Mouse (Mus musculus) cerebellum, postnatal 14 days (tissue): Measurements from ENCODE around the gene Yipf1.

Experiments used
- DNase-seq, 2 experiments: peaks; one replicate each; pipeline ENCODE4 v3.0.0; 2021; ENCODE audit warnings: mixed read lengths in 2 of 2

Gene Yipf1

GRCm38 (mm10) chr4:107313690-107314478, at the start of gene Yipf1:
Gene Yipf1 (plus strand): TSS chr4:107314363.
- peak; percentile 90 for DNase-seq

GRCm38 (mm10) chr4:107273683-107274082, 40.5 kb upstream of the Yipf1 start:
- DNase-seq: no peak

- DNase-seq: no peak
These were observed 39.7 kb upstream of the Yipf1 start for GRCm38 (mm10) chr4:107274511-107274910.

- DNase-seq: peak in 1 of 2 experiments; percentile 19
These were observed 35.9 kb upstream of the Yipf1 start for GRCm38 (mm10) chr4:107278188-107278707.

DNA sequence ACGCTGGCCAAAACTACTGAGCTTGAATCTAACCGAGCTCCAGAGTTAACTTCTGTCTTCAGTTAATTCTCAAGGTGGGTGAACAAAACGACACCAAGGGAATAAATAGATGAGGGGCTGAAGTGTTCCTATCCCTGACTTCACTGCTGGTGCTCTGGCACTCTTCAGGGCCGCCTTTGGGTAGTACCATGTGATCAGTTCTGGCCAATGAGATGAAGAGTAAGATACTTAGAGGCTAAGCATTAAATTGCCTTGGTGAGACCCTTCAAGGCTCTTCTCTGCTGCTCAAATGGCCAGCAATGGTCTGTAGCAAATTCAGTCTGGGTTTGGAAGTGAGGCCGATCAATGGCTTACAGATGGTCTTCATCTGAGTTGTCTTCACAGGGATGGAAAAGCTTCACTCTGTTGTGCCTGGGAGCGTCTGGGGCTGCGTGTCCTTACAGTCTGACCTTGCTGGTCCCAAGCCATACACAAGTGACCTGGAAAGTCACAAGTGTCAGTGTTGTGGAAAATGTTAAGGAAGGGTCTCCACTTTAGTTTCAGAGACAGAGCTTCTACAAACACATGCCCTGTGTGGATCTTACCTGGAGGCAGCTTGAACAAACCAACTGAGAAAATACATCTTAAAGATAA, 33.2 kb upstream of the Yipf1 start:
- no peak for DNase-seq

GRCm38 (mm10) chr4:107285446-107286200, 28.5 kb upstream of the Yipf1 start:
- DNase-seq: no peak

DNA sequence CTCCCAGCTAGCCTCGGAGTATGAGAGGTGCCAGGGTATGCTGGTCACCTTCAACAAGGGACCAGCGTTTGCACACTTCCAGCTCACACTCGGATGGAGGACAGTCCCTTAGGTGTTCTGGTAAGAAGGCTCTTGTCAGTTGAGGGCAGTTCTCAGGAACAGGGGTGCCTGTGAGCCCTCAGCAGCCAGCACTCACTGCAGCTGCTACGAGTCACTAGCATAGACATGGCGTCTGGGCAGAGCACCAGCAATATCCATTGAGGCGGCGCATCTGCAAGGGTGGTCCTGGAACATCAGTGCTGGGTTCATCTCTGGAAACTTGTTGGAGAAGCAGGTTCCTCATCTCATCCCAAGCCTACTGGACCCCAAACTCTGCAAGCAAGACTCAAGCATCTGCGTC, 27.8 kb upstream of the Yipf1 start:
- DNase-seq: no peak

- no peak for DNase-seq
These were observed 26.6 kb upstream of the Yipf1 start for GRCm38 (mm10) chr4:107287517-107287916.

- DNase-seq: no peak
These were observed 22.4 kb upstream of the Yipf1 start for GRCm38 (mm10) chr4:107291611-107292272.

DNA sequence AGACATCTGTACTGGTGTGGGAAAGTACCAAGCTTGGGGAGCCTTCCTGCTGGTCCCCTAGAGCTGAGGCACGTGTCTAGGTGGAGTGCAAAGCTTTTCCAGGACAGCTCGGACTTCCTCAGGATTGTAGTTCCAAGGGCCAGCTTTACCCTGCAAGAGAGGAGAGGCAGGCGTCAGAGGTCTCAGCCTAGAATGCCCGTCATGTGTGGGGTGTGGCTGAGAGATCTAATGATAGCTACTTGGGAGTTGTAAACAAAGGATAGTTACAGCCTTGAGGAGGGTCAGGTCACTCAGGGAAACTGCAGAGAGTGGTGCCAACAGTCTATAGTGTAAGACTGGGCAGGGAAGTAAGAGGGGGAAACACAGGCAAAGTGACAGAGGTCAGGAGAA, 21.9 kb upstream of the Yipf1 start:
- no peak for DNase-seq

DNA sequence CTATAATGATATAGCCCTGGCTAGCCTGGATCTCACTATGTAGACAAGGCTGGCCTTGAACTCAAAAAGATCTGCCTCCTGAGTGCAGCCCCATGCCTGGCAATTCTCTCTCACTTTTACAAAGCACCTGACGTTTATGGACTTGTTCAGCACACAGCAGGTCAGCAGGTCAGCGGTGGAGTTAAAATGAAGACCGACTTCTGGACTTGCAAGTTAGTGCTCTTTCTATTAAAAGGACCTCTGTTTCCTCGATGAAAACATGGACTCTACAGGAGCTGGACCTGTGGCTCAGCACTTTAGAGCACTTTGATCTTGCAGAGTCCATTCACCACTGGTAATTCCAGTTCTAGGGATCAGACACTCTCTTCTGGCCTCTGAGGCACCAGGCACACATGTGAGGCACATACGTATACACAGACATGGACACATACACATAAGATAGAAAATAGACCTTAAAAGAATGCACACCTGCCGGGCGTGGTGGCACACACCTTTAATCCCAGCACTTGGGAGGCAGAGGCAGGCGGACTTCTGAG, 16.0 kb upstream of the Yipf1 start:
- DNase-seq: no peak

GRCm38 (mm10) chr4:107299779-107300340, 14.3 kb upstream of the Yipf1 start:
- no peak for DNase-seq

DNA sequence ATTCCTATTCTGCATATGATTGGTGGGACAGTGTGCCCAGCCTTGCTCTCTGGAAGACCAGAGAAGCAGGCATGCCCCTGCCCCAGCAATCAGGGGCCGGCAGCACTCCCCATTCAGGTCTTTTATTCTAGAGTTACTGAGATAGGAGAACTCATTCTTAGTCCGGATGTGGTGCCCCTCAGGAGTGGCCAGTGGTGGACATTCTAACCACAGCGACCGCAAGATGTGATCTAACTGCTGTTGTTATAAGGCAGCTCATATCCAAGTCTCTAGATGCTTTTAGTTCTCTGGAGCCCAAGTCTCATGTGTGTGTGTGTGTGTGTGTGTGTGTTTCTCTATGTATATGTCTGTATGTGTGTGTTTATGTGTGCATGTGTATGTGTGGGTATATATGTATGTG, 13.8 kb upstream of the Yipf1 start:
- DNase-seq: no peak

GRCm38 (mm10) chr4:107300902-107301555, 13.1 kb upstream of the Yipf1 start:
- no peak for DNase-seq

GRCm38 (mm10) chr4:107302221-107302620, 11.9 kb upstream of the Yipf1 start:
- DNase-seq: peak; percentile 26 to 49

DNA sequence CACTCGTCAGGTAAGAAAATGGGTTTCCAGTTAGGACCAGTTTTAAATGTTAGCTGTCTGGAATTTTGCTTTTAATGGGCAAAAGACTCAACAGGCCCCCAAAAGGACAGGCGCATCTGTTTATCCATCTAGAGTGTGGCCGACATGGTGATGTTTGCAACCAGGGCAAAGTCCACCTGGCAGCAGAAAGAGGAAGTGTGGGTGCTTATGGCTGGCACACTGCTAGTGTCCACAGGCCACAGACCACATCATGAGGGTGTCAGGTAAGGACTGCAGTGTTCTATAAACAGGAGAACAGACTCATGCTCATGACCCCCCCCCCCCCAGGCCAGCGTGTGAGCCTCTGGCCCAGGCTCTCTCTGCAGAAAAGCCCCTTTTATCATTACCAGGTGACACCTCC, 11.3 kb upstream of the Yipf1 start:
- no peak for DNase-seq

DNA sequence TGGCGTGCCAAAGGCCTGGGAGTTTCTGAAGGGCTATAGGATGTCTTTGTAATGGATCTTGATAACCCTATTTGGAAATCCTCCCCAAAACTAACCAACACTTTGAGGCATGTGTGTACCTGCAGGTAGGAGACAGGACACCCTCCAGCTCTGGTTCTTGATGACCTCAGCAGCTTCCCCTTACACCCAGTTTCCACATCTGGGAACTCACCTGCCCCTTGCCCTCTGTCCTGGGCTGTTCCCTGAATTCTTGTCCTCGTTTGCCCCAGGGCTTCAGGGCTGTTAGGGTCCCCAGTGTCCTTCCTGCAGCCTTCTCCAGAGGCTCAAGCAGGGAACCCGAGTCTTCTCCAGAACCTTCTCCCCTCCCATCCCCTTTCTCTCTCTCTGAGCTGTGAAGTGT, 10.6 kb upstream of the Yipf1 start:
- DNase-seq: no peak

- DNase-seq: peak; percentile 60 to 76
These were observed 7.2 kb upstream of the Yipf1 start, which contains the start of gene Dio1 for GRCm38 (mm10) chr4:107306966-107307365. Gene Dio1 (minus strand): TSS chr4:107307169.

DNA sequence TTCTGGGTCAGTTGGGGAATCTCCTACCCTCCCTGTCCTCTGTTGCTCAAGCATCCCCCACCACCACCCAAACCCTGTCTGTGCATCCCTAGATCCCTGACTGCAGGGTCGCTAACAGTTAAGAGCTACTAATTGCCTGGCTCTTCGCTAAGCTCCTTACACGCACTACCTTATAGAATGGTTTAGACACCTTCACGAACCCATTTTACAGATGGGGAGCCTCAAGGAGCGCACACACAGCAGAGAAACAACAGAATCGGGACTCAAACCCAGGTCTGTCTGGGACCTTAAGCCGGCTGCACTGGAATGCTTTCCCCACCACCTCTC, 279 bp downstream of the Yipf1 start:
- no peak for DNase-seq

- DNase-seq: no peak
These were observed 4.5 kb downstream of the Yipf1 start for GRCm38 (mm10) chr4:107318646-107319045.

DNA sequence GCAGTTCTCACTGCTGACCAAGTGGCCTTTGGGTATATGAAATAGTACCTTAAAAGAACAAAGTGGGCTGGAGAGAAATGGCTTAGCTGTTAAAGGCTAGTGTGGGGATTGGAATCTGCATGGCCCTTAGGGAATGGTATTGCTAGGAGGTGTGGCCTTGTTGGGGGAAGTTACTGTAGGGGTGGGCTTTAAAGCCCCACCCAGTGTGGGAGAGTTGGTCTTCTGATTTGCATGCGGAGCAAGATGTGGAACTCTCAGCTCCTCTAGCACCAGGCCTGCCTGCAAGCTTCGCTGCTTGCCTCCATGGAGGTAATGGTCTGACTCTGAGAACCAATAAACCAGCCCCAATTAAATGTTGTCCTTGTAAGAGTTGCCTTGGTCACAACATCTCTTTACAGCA, 6.9 kb downstream of the Yipf1 start:
- DNase-seq: no peak

- DNase-seq: no peak
These were observed 8.9 kb downstream of the Yipf1 start for GRCm38 (mm10) chr4:107323113-107323512.
